Mouse (Mus musculus) spleen, adult 2 months (tissue): ENCODE measurements around the gene Hscb.

Experiments
- CTCF ChIP-seq: fragments of 200-500 bp; IDR thresholded peaks from 2 replicates; pipeline ENCODE4 v1.5.1; 2011; ENCODE audit warnings: mild to moderate bottlenecking, inconsistent platforms; ENCODE audit not compliant: insufficient read depth, insufficient read length, insufficient replicate concordance; ENCODE audit errors: extremely low read depth
- POLR2A ChIP-seq: fragments of 200-500 bp; IDR thresholded peaks from 2 replicates; pipeline ENCODE4 v1.6.1; 2011; ENCODE audit warnings: low read depth, low read length, inconsistent platforms

GRCm38 (mm10) chr5:110877666-110878505, 38.3 kb upstream of the Hscb start:
- TF ChIP-seq POLR2A: no peak
- TF ChIP-seq CTCF: no peak
